16 mouse cellular contexts compared by ENCODE assay signal in the genomic region with DNA sequence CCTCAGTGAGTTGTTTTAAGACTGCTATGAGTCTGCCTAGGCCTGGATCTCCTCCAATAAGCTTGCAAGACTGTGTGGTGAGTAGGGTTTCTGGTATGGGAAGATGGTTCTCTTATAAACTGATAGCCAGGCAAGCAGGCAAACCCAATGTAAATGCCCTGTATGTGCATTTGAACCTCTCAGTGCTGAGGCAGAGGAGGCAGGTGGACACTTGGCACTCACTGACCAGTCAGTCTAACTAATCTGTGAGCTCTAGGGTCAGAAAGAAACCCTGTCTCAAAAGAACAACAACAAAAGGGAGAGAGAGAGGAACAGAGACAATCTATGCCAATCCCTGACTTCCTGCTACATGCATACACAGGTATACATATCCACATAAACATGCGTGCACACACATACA.
"Had no signal": no experiment of that assay in that cellular context is flagged by ENCODE, and none has a peak within 500 bp of the region (broad histone marks: within the 10 kb centered on the region; RNA-seq: fewer than 3 reads in every experiment).

No protein-coding gene starts in this region.

- ATAC-seq: lung, postnatal 0 days; midbrain, embryonic 13.5 days; midbrain, embryonic 15.5 days had no signal

- H3K27me3 ChIP-seq: lung, embryonic 15.5 days; midbrain, embryonic 13.5 days; midbrain, embryonic 15.5 days; neural tube, embryonic 12.5 days; stomach, embryonic 15.5 days had no signal

- H3K27ac ChIP-seq: lung, embryonic 15.5 days; macrophage; midbrain, embryonic 13.5 days; midbrain, embryonic 15.5 days; neural tube, embryonic 12.5 days; stomach, embryonic 15.5 days; stomach, postnatal 0 days had no signal

- H3K4me1 ChIP-seq: megakaryocyte, embryonic 14.5 days; stomach, embryonic 15.5 days had no signal

- H3K4me3 ChIP-seq: lung, embryonic 15.5 days; megakaryocyte, embryonic 14.5 days; midbrain, embryonic 13.5 days; midbrain, embryonic 15.5 days; neural tube, embryonic 12.5 days; stomach, embryonic 15.5 days had no signal

- DNase-seq: lung, adult 2 months; lung, postnatal 14 days; lung, postnatal 36 days; right cerebral cortex, postnatal 14 days; thymus, adult 2 months; thymus, postnatal 25 days; thymus, postnatal 4 days had no signal
